Mouse (Mus musculus) spleen, adult 2 months (tissue): ENCODE measurements at regions not wholly inside any gene's neighbourhood (a gene's known extent, or its start where the extent isn't known, plus 50 kb on each side); places are given as distances from the start of the nearest gene placed in this dataset.

Experiments
- CTCF ChIP-seq: fragments of 200-500 bp; IDR thresholded peaks from 2 replicates; pipeline ENCODE4 v1.5.1; 2011; ENCODE audit warnings: mild to moderate bottlenecking, inconsistent platforms; ENCODE audit not compliant: insufficient read depth, insufficient read length, insufficient replicate concordance; ENCODE audit errors: extremely low read depth
- POLR2A ChIP-seq: fragments of 200-500 bp; IDR thresholded peaks from 2 replicates; pipeline ENCODE4 v1.6.1; 2011; ENCODE audit warnings: low read depth, low read length, inconsistent platforms

- TF ChIP-seq CTCF: no peak
- TF ChIP-seq POLR2A: no peak
These were observed 100.7 kb upstream of the Eif4g2 start for GRCm38 (mm10) chr7:111183512-111183911.
